Mouse (Mus musculus) thymus, postnatal 25 days (tissue): ENCODE measurements around the gene Bbx.

Experiments used
- DNase-seq: peaks from one replicate; pipeline ENCODE4 v3.0.0; 2022

Gene Bbx

DNA sequence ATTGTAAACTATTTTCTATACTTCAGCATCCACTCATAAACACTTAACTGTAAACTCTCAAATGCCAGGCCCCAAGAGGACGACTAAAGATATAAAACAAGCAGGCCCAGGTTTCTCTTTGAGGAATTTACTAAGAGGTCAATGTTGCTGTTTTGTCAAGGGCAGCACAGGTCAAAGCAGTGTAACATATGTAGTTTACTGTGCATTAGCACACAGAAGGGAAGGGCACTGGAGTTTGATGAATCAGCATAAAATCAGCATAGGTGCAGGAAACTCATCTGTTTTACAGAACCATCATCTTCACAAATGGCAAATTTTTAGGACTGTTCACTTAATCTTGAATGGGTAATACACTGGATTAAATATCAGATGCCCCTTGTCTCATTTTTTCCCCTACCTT is 205.9 kb downstream of the Bbx start:
- no peak for DNase-seq

DNA sequence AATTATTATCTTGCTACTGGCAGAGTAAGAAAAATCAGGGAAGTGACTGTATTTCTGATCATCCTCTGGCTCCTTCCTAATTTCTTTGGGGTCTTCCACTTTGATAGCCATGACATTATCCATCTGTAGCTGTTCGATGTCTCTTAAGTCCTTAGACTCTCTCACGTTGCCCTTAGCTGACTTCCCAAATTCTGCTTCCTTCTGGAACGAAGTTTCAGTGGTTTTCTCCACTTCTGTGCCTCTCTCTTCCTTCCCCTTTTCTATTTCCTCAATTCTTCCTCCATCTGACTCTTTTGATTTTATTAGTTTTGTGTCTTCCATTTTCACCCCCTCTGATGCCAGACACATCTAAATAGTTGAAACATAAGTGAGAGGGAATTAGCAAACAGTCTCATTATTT is 207.2 kb downstream of the Bbx start:
- no peak for DNase-seq

DNA sequence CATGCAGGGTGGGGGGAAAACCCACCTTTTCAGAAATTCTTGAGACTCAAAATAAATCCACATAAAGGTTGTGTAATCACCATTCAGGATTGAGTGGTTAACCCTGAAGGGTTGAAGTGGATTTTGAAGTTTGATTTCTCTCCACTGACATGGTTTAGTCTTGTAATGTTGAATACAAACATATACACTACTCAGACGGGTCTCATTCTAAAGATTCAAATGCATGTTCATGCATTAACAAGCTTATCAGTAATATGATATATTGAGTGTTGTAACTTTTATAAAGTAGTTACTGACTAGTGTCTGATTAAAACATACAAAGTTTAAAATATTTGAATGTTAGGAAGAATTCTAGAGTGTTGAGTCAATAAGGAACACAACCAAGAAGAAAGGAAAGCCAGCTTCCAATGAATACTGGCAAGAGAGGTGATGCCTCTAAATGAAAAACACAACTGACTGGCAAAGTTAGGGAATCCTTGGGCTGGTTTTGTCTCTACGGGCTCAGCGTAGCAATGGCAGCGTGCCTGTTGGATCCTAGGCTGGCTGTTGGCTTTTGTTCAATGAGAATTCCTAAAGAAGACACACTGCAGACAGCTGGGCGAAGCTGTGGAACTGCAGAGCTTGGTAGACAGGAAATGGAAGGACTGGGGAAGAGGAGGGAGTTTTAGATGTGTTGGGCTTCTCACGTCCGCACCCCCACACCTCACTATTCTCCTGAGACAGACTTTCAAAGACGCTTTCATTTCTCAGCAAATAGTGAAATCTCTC is 211.3 kb downstream of the Bbx start:
- DNase-seq: no peak

DNA sequence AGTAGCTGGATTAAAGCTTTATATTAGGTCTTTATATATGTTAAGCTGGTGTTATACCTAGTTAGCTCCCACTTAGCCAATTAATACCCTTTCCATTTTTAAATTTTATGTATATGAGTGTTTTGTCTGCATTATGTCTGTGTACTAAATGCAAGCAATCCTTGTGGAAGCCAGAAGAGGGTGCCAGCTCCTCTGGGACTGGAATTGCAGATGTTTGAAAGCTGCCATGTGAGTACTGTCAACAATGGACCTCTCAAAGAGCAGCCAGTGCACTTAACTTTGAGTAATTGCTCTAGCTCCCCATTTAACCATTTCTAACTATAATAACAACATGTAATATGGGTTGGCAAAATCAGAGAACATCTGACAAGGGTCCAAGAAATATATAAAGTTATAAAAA is 215.1 kb downstream of the Bbx start:
- DNase-seq: no peak

DNA sequence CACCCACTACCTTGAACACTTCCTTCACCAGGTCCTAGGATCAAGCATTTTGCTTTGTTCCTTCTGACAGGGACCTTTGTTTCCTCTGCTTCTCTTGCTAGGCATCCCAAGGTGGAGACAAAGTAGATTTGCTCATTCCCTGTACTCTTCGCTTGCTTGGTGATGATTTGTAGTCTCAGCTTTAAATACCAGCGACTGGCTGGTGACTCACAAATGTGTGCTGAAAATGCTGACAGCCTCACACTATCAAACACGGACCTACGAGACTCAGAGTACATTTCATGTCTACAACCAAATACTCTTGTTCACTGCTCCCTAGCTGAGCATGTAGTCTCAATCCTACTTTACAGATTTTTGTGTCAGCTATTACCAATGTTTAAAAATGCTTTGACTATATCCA is 220.5 kb downstream of the Bbx start:
- no peak for DNase-seq

DNA sequence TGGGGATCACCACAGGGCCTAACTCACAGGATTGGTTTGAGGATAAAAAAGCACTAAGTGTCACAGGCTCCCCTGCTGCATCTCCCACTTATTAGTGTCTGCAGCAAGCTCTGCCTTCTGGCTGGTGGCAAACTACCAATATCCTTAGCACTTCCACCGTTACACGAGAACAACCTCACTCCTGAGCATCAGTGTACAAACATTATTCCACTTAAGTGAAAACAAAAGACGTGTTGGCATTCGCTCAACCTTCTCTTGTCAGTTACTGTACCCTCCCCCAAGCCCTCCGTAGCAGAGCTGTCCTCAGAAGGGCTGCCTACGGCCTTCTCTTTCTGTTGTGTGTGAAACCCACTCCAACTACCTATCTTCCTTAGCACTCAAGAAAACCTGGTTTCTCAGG is 221.0 kb downstream of the Bbx start:
- DNase-seq: no peak

DNA sequence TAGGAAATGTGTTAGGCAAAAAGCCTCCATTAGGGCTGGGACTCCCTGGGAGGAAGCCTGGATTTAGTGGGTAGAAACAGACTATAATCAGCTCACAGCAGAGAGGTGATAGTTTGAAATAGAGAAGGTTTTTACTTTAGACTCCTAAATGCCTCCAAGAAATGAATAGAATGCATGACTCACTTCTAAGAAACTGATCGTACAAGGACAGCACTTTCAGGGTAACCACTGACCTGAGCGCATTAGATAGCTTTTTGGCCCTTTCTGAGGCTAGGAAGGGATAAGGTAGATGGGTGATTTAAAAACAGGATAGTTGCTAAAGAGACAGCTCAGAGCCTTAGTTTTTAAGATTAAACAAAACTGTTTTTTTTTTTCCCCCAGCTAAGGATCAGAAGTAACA is 221.4 kb downstream of the Bbx start:
- DNase-seq: no peak

DNA sequence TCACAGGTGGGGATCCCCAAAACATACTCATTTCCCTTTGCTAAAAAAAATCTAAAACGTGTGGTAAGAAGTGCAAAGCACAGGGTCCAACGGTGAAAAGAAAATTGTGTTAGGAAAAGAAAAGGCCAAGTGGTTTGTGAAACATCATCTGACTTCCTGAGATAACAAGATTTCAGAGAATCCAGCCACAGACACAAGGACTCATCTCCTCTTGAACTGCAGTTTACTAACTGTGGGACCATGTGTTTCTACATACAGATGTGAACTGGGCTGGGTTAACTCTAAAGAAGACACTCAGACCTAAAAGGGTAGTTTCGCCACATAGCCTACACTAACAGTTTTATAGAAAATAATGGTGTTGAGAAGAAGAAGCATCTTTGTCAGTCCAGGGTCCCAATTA is 227.2 kb downstream of the Bbx start:
- DNase-seq: no peak

DNA sequence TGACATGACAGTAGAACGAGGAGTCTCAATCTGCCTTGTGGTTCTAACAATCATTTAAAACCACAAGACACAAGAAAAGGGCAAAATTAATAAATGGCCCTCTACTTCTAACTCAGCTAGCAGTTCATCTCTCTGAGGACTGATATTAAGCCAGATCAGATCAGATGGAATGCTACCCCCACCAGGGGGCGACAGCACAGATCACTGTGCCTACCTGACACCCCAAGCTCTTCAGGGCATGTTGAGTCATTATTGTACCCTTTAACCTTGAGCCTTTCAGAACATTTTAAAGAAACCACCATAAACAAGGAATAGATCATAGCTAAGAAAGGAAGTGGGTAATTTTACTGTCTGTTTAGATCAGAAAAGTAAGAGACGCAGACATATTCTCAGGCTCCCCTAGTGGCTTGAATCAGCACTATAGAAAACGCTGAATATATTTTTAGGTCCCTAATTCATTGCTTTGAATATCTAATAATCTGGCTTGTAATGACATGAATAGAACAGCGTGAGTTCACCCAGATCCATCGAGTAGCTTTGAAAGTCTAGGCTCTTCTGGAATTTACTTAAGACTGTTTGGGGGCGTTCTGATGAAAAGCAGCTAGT is 230.5 kb downstream of the Bbx start:
- DNase-seq: peak; percentile 66

DNA sequence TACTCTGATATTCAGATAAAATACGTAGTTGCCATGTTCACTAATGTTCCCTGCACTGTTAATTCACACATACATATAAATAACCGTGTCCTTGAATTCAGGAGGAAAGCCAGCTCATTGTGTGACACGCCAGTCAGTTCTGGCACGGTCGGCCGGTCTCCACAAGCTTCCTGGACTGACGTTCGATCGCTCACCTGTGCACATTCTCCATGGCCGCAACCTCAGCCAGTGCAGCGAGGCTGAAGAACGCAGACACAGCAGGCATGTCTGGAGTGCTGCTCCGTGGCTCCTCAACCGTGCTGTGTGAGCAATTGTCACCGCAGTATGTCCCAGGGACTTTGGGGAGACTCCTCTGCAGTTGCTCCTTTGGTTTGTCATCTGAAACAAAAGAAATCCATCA is 232.0 kb downstream of the Bbx start:
- no peak for DNase-seq

DNA sequence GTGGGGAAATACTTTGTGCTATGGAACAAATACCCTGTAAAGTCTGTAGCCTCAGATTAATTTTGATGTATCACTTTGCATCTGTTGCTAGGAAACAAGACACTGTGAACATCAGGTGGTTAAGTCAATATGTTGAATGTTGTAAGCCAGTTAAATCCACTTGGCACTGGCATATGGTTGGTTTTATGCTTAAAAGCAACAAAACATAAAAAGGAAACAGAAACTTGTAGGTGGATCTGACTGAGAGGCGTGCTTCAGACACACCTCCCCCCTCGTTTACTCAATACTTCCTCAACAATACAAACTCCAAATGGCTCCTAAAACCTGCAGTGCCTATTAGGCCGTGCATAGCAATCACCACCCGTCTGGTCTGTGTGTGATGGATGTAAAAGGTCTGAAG is 236.1 kb downstream of the Bbx start:
- DNase-seq: no peak

DNA sequence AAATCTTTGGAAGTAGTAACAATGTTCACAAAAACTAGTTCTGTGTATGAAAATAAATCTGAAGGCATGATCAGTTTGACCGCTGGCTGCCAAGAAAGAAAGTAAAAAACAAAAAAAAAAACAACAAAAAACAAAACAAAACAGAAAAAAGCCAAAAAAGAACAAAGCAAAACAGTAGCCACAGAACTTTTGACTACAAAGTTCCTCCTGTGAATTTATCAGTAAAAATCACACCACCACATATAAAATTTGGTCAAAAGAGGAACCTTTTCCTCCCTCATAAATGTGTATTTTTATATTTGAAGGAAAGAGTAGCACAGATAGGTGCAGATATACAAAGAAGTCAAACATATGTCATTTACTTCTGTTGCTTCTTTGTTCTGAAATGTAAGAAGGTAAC is 239.6 kb downstream of the Bbx start:
- no peak for DNase-seq

DNA sequence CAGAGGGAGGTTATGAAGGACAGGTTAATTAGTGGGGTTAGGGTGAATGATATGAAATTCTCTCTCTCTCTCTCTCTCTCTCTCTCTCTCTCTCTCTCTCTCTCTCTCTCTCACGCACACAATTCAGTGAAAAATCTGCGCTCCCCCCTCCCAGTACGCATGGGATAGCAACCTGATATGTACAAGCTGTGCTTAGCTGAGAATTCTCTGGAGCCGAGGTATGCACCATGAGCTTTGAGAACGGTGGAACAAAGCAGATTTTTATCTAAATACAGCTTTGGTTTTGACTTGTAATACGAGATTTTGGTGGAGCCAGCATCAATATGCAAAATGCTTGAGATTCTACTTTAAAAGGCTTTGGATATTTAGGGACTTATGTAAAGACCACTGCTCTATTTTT is 243.1 kb downstream of the Bbx start:
- DNase-seq: no peak

DNA sequence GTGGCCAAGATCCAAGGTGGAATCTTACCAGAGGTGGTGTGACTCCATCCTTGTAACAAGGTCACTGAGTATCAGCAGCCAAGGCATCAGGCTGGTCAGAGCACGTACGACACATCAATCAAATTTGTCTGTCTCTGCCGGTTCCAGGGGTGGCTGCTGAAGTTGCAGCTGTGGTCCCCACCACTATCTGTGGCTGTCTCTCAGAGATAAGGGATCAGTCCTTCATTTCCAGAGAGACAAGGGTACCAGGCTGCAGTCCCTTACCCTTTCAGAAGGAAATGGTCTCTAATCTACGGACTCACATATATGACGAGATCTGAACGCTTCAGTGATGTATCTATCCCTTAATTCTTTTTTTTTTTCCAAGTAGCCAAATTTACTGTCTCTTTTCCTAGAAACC is 245.6 kb downstream of the Bbx start:
- DNase-seq: no peak

DNA sequence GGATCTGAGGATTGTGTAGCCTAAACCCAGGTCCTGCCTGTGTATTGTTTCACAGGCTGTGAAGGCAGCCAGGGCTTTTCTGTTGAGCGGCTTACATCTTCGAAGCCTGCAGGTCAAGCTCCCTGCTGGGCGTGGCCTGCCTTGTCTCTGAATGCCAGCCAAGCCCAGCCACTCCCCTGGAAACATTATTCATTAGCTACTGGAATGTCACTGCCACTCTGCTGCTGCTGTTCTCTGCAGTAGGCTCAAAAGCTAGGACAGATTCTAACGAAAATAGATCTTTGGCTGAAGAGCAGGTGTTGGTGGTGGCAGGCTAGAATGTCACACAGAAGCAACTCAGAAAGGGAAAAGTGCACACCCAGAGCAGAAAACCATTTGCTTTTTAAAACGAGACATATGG is 247.1 kb downstream of the Bbx start:
- no peak for DNase-seq

DNA sequence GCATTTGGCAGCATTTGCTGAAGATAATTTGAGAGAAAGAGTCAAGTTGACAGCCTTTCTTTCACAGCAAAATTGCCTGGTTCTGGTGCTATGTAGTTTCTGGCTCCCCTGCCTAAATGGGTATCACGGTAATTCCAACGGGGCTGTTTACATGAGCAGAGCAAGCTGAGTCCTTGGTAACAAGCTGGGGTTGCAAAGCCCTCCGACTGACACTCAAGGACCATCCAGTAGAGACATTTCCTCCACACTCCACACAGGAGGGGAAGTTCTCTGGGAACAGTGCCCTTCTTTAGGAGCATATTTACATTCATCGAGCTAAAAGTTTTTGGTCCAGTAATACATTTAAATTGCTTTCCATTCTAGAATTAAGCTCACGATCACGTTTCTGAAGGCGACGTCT is 249.2 kb downstream of the Bbx start:
- DNase-seq: no peak

DNA sequence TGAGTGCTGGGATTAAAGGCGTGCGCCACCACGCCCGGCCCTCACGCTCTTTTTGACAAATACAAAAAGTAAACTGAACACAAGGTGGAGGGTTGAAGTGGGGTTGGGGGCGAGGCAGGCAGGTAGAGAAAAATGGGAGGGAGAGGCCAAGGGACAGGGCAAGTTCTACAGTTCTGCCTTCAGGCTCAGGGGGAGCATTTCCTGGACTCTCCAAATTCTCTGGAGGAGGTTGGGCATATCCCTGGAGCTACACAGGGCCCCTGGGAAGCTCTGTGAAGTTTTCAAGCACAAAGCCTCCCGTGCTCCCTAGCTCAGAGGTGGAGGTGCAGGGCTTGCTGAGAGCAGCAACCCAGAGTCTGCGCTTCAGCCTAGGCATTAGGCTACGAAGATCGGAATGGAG is 249.6 kb downstream of the Bbx start:
- DNase-seq: no peak

DNA sequence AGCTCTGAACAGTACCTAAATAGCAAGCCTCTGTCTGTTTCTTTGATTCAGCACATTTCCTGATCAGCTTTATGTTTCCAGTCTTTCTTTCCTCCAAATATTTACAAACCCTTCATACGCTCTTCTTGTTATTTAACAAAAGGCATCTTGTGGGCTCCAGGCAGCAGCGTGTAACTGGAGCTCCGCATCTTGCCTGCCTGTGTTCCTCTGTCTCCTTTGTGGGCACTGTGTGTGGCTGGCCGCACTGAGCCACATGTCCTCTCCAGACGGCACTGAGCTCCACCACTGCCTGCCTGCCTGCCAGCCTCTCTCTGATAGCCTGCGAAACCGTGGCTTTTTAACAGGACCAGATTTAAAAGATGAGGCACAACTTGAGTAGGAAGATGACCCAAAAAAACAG is 259.4 kb downstream of the Bbx start:
- no peak for DNase-seq

DNA sequence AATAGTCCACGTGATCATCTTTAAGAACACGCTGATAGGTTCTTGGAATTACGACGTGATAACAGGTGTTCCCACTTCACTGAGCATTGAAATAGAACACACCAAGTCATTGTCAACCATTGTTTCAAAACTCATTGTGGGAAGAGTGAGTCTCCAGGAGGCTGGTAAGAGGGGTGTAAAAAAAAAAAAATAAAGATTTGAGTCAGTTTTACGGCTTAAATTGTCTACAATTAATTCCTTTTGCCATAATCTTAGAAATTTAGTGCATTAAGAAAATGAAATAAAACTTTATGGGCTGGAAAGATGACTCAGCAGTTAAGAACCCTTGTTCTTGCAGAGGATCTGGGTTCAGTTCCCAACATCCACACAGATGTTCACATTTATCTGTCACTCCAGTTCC is 261.4 kb downstream of the Bbx start:
- no peak for DNase-seq

DNA sequence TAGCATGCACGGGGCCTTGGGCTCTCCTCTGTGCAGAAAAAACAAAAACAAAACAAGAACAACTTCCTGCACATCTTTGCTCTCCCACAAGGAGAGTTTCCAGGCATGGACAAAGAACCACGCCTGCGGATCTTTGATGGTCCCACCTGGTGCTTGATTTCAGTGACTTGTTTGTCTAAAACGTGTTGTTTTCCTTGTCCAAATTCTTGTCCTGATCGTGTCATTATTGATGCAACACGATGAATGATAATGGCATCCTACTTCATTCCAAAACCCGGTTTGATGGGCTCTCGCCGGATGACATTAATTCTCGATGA is 264.2 kb downstream of the Bbx start:
- no peak for DNase-seq

DNA sequence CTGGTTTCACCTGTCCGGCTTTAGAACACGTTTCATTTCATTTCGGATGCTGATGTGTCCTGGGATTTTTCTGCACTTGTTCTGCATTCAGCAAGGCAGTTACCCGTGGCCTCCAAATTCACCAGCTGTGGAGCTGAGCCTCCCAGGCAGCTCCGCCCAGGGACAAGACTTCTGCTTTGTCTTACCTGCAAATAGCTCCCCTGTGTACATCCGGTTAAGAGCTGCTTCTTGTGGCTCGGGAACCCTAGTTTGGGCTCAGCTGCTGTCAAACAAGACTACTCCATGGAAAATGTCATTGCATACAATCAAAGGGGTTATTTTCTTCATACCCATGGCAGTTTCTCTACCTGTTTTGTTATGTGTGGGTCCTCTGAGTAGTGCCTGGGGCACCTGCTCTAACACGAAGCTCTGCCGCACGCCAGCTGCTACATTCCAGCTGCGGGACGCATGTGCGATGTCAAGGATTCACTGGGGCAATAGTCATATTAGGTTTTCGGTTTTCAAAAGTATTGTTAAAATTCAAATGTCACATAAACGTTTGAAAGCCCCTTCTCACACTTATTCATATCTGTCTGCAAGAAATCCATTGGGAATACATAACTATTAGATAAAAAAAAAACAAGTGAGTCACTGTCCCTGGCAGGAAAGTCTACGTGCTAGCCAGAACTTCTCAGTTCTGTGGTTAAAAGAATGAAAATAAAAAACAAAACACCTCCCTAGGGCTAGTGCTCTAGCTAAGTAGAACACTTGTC is 264.8 kb downstream of the Bbx start:
- no peak for DNase-seq

DNA sequence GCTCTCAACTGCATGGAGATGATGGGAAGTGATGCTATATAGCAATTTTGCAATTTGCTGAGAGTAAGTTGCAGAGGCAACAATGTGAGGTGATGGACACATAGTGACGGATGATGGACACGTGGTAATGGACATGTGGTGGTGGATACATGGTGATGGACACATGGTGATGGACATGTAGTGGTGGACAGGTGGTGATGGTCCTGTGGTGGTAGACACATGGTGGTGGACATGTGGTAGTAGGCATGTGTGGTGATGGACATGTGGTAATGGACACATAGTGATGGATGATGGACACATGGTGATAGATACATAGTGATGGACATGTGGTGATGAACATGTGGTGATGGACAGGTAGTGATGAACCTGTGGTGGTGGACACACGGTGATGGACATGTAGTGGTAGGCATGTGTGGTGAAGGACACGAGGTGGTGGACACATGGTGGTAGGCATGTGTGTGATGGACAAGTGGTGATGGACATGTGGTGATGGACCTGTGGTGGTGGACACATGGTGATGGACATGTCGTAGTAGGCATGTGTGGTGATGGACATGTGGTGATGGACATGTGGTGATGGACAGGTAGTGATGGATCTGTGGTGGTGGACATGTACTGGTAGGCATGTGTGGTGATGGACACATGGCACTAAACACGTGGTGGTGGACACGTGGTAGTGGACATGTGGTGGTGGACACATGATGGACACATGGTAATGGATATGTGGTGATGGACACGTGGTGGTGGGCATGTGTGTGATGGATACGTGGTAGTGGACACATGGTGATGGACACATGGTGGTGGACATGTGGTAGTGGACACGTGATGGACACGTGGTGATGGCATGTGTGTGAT is 271.5 kb downstream of the Bbx start:
- DNase-seq: no peak

DNA sequence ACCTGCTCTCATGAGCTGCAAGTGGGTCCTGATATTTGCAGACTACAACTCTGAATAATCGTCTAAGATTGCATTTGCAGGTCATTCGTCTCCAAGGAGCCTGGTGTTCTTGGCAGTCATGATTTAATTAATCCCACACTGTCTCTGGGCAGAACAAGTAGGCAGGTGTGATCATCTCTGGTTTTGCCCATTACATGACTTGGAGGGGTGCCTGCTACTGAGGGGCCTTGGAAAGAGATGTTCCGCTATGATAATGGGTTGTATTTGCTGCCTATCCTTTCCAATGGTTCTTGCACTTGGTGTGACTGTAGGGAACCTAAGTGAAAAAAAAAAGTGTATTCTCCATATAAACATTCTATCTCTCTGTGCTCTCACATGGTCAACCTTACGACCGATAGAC is 273.6 kb downstream of the Bbx start:
- DNase-seq: no peak

DNA sequence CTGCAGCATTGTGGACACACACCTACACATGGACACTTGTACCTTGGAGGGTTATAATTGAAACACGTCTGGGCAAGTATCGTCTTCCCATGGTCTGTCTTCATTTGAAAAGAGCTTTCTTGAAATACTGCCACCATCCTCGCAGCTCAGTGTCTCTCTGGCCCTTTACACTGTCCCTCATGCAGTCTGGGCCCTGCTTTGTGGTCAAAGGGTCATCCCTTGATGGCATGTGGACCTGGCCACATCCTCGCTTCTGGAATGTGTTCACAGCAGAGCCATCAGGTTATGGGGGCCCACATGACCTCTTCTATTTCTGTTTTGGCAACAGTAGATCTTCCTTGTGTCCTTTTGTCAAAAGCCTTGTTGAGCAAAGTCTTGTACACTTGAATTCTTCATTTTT is 282.6 kb downstream of the Bbx start:
- DNase-seq: no peak
